Mouse (Mus musculus): ENCODE data around the gene Thap4.
"Not testable (repeated sequence)": the region's sequence is repeated elsewhere in the genome, so short reads cannot be mapped to it uniquely, and the experiment has no call there.

Thap4 gene

GRCm38 (mm10) chr1:93688154-93688553 is 66.5 kb downstream of the Thap4 start:
- DNase-seq = peak; percentile 79

- DNase-seq = peak; percentile 72
Measured at GRCm38 (mm10) chr1:93686961-93687320, 67.7 kb downstream of the Thap4 start.

DNA sequence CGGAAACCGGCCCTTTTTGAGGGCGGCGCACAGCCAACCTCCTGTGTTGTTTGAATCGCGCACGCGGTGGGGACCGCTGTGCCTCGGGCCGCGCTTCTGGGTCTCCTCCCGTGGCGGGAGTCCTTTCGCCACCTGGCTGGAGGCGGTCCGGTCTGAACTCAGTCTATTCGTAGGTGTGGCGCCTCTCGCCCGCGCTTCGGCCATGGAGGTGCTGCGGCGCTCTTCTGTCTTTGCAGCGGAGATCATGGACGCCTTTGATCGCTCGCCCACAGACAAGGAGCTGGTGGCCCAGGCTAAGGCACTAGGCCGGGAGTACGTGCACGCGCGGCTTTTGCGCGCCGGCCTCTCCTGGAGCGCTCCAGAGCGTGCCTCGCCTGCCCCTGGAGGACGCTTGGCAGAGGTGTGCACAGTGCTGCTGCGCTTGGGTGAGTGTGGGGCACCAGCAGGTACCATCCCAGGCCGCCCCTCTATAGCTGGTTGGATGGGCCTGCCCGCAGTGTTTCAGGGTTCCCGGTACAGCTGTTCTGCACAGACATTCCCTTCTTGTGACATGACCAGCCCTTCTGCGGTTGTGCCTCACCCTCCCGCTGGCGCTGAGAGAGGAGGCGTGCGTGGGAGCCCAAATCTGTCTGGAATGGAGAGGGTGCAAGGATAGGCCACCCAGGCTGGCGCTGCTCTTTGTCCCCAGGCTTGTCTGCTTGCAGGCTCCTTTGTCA is 68.3 kb downstream of the Thap4 start:
- peak; percentile 82 for DNase-seq

DNA sequence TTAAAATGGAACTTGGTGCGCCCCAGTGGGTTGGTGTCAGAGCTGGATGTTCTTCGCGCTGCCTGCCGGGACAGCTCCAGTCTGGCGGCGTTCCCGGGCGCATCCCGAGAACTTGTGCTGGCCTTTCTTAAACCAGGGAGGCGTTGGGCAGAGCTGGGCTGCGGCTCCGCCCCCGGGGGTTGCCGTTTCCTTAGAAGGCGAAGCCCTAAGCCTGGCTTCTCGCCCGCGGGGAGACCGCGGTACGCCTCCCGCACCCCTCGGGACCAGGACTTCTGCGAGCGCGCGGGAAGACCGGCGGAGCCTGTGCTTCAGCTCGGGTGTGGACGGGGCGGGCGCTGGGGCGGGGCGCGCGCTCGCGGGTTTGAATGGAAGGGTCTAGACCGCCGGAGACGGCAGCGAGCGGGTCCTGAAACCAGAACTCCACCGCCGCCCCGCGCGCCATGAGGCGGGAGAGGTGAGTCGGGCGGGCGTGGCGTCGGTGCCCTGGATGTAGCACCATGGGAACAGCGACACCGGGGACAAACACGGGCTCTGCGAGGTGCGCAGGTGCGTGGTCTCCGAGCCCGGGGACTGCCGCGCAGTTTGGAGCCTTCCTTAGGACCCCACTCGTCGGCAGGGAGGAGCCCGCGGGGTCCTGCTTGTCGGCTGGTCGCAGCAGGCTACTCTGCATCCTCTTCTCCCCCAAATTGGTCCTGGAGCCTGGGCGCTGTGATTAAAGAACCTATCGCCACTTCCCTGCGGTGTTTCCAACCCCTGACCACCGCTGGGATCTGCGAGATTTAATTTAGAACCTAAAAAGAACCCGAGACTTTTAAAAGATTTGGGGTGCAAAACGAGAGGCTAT is 69.0 kb downstream of the Thap4 start, which contains the start of gene Bok:
Gene Bok (plus strand): TSS at position 260 of the 844 bp plus-strand sequence.
- DNase-seq = peak; percentile 94

- peak; percentile 50 for DNase-seq
Measured at GRCm38 (mm10) chr1:93679889-93680568, 74.6 kb downstream of the Thap4 start.

DNA sequence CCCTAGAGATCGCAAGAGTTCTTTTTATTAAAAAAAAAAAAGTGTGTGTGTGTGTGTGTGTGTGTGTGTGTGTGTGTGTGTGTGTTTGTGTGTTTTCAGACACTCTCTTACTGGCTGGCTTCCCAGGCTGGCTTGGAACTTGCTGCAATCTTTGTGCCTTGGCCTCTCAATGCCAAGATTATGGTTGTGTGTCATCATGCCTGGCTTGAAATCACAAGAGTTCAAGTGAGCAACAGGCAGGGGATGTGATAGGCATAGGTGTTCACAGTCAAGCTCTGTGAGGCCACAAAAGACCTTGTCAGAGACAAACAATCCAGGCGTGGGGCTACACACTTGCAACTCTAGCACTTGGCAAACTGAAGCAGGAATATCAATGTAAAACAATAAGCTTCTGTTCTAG is 76.3 kb downstream of the Thap4 start:
- DNase-seq = no peak

GRCm38 (mm10) chr1:93672682-93673081 is 82.0 kb downstream of the Thap4 start:
- peak; percentile 33 for DNase-seq

- no peak for DNase-seq
Measured at GRCm38 (mm10) chr1:93669941-93670340, 84.7 kb downstream of the Thap4 start.

DNA sequence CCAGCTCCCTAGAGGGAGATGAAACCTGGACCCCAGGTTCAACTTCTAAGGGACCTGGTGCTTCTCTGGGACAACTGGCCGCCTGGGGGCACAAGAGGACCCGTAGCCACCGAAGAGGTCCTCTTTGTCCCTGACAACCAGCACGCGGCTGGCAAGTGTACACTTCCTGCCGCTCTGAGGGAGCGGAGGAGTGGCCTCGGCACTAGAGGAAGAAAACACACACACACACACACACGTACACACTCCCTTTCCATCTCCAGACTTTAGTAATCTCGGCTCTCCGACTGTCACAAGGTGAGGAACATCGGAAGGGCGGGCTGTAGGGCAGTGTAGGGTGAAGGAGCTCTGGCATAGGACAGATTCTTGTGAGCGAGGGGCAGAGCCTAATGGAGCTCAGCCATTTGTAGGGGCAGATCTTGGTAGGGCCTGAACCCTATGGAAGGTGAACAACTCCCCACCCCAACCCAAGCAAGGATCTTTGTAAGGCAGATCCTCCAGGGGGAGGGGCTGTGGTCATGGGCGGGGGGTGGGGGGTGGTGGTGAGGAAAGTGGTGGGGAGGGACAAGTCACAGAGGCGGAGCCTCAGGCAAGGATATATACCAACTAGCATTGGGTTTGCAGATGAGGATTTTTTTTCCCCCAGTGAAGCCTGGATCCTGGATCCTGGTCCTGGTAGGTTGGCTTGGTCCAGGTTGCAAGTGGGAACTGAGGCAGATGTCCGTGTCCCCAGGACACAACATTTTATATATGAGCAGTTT is 85.7 kb downstream of the Thap4 start:
- peak; percentile 92 for DNase-seq

GRCm38 (mm10) chr1:93667760-93668400 is 86.8 kb downstream of the Thap4 start:
- peak; percentile 56 for DNase-seq

GRCm38 (mm10) chr1:93658559-93658958 is 96.1 kb downstream of the Thap4 start, which contains the start of gene Stk25:
TSS of gene Stk25 (minus strand) at chr1:93658659.
- DNase-seq = not testable (repeated sequence)

GRCm38 (mm10) chr1:93657025-93657360 is 97.7 kb downstream of the Thap4 start:
- DNase-seq = no peak

- no peak for DNase-seq
Measured at GRCm38 (mm10) chr1:93656325-93657024, 98.2 kb downstream of the Thap4 start.

DNA sequence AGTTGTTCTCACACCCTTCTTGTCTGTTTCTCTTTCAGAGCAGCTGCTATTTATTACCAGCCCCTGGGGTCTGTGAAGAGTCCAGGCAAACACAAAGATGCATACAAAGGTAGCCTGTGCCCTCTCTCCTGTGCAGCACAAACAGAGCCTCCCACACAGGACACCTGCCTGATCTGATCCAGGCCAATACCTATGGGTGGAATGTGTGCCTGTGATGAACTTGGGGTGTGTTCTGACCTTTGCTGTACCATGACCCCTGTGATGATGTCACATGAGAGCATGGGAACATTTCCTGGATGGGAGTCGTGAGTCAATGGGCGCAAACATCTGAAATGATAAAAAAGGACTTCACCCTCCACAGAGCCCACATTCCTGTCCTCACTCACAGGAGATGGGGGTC is 99.9 kb downstream of the Thap4 start:
- DNase-seq = no peak

DNA sequence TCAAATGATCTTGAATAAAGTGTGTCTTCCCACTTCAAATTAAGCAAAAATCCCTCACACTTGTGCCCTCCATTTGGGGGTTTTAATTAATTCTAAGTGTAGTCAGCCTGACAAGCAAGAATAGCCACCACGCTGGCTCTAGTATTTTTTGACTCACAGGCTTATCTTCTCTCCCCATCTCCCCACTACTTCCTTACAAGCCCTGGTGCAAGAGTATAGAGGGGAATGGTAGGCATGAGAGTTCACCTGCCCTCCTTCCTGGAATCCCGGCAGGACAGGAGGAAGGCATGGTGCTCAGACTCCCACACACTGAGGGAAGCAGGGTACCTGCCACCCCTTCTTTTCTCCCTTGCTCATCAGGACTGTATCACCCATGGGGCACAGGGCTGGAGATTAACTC is 100.4 kb downstream of the Thap4 start:
- DNase-seq = no peak
